Comparison of ENCODE assay signal across 10 mouse cellular contexts in the genomic region with DNA sequence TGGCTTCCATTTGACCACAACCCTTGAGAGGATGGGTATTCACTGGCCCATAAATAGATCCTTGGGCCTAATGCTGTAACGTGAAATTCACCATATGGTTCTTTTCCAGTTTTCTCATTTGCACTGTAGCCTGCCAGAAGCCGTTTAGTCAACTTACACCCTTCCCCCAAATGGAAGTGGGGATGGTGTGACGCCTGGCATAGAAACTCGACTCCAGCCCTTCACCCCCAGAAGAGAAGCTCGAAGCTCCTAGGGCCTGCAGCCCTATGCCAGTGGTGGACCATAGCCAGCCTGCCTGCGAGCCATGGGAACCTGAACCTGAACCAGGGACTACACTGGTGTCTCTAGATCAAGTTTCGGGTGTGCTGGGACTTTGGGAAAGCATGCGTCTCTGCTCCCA.
DNase-seq lines count a peak whose midpoint lies in the region; ATAC-seq lines count a peak whose summit lies in the region.
"Had no signal": no experiment of that assay in that cellular context is flagged by ENCODE, and none has a peak within 500 bp of the region (broad histone marks: within the 10 kb centered on the region; RNA-seq: fewer than 3 reads in every experiment).

No protein-coding gene starts in this region.

- no peak for DNase-seq in heart, adult 11 months
- DNase-seq in lung, postnatal 36 days = no peak
- peak; percentile 66 to 71 for DNase-seq in gastrocnemius, adult 8-10 months (ENCODE audit: low spot score in 2 of 2)
- peak; percentile 79 for DNase-seq in skeletal muscle tissue, adult 2 months (ENCODE audit: low read depth, low spot score)
- DNase-seq in thymus, postnatal 0 days (ENCODE audit: low spot score) = no peak
- DNase-seq in midbrain, embryonic 11.5 days (ENCODE audit: low spot score, missing footprints) = no peak
- DNase-seq: cerebellum, adult 9-10 months had no signal

- H3K27me3 ChIP-seq in heart, embryonic 15.5 days = no peaks in the 10 kb centered on the region
- no peaks in the 10 kb centered on the region for H3K27me3 ChIP-seq in lung, embryonic 15.5 days
- peaks cover 3% of the 10 kb centered on the region; the same call in 1 of the 2 replicates for H3K27me3 ChIP-seq in midbrain, embryonic 11.5 days (ENCODE audit: control insufficient read depth, insufficient read depth, low read length)

- no peaks in the 10 kb centered on the region for H3K9me3 ChIP-seq in heart, embryonic 15.5 days (replicated peaks)
- no peaks in the 10 kb centered on the region for H3K9me3 ChIP-seq in lung, embryonic 15.5 days
- no peaks in the 10 kb centered on the region for H3K9me3 ChIP-seq in midbrain, embryonic 11.5 days (ENCODE audit: control insufficient read depth, low read length)

- no peaks in the 10 kb centered on the region for H3K36me3 ChIP-seq in heart, embryonic 15.5 days
- H3K36me3 ChIP-seq in lung, embryonic 15.5 days = no peaks in the 10 kb centered on the region
- H3K36me3 ChIP-seq in midbrain, embryonic 11.5 days (ENCODE audit: control insufficient read depth, insufficient read depth, low read length) = no peaks in the 10 kb centered on the region

- no peak overlapping the region for H3K4me3 ChIP-seq in heart, embryonic 15.5 days
- no peak overlapping the region for H3K4me3 ChIP-seq in lung, embryonic 15.5 days
- no peak overlapping the region for H3K4me3 ChIP-seq in midbrain, embryonic 11.5 days (ENCODE audit: low read depth, low read length)
- H3K4me3 ChIP-seq: myocyte had no signal

- no peak overlapping the region for H3K9ac ChIP-seq in heart, embryonic 15.5 days
- no peak overlapping the region for H3K9ac ChIP-seq in lung, embryonic 15.5 days
- no peak overlapping the region for H3K9ac ChIP-seq in midbrain, embryonic 11.5 days (ENCODE audit: low read length)

- peaks cover 51% of the 10 kb centered on the region for H3K4me1 ChIP-seq in heart, embryonic 15.5 days (replicated peaks)
- peaks cover 78% of the 10 kb centered on the region for H3K4me1 ChIP-seq in lung, embryonic 15.5 days
- H3K4me1 ChIP-seq in midbrain, embryonic 11.5 days (ENCODE audit: control insufficient read depth, insufficient read depth, low read length) = peaks cover 9% of the 10 kb centered on the region

- WGBS in heart, embryonic 15.5 days = 71% methylated on average over 8 of the region's 8 CpGs
- WGBS in lung, embryonic 15.5 days = 62% methylated on average over 8 of the region's 8 CpGs
- WGBS in midbrain, embryonic 11.5 days = 87% methylated on average over 8 of the region's 8 CpGs

- H3K4me2 ChIP-seq in heart, embryonic 15.5 days = no peak overlapping the region
- H3K4me2 ChIP-seq in lung, embryonic 15.5 days = no peak overlapping the region
- H3K4me2 ChIP-seq in midbrain, embryonic 11.5 days = no peak overlapping the region

- no peak for ATAC-seq in heart, embryonic 15.5 days (replicated peaks; ENCODE audit: insufficient number of reproducible peaks, insufficient read depth, low FRiP score, low read depth)
- ATAC-seq in lung, embryonic 15.5 days (ENCODE audit: borderline replicate concordance, extremely low read depth, low FRiP score, low TSS enrichment) = peak; percentile 61; the same call in 1 of the 2 replicates
- no peak for ATAC-seq in midbrain, embryonic 11.5 days (ENCODE audit: low FRiP score)

- peak overlapping the region; percentile 42 for H3K27ac ChIP-seq in heart, embryonic 15.5 days
- H3K27ac ChIP-seq in lung, embryonic 15.5 days = peak overlapping the region; percentile 77
- H3K27ac ChIP-seq in midbrain, embryonic 11.5 days (ENCODE audit: low read depth, low read length) = no peak overlapping the region

Comparison
In these comparisons a context has a peak if more than half of its experiments do, and no peak if none do; other contexts are left out.
1. DNase-seq: peak in gastrocnemius, adult 8-10 months (2 of 2) and skeletal muscle tissue, adult 2 months (single experiment); none in heart, adult 11 months (single experiment), lung, postnatal 36 days (single experiment), thymus, postnatal 0 days (single experiment) and midbrain, embryonic 11.5 days (single experiment).